Mouse (Mus musculus): ENCODE results near the gene Pdlim7. TPM values are rescaled to one million over a fixed set of nuclear protein-coding genes. Genes with fewer than 3 reads are reported as not detected.

Pdlim7 gene
- 0.24 TPM for polyA plus RNA-seq (2014; fragmentation: Illumina TruSeq; extraction: RNeasy Lipid Tissue Mini Kit (QIAGEN cat#74804); ENCODE audit: low read depth, low replicate concordance)

DNA sequence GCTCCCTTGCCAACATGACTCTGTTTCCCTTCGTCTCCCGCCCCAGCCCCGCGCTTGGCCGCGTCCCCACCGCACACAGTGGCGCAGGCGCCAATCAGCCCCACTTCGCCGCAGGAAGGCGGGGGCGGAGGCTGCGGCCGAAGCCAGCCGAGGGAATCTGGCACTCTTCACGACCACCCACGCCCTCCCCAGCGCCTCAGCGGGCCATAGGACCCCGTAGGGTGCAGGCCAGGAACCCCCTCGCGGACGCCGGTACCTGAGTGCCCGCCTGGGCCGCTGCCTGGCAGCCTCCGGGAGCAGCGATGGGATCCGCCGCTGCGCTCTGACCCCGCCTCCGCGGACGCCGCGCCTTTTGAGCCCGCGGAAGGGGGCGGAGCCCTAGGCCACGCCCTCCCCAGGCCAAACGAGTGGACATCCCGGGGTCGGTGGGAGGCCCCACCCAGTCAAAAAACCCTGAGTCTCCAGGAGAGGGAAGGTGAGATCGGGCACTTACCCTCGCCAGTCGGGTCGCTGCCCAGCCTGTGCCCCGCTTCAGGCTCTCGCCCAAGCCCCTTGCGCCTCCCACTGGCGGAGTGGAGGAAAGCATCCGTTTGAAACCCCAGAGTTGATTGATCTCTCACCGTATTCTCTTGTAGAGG lies at the start of gene Pdlim7:
Pdlim7 (minus strand) TSS at position 566 of the 638 bp plus-strand sequence.

DNA sequence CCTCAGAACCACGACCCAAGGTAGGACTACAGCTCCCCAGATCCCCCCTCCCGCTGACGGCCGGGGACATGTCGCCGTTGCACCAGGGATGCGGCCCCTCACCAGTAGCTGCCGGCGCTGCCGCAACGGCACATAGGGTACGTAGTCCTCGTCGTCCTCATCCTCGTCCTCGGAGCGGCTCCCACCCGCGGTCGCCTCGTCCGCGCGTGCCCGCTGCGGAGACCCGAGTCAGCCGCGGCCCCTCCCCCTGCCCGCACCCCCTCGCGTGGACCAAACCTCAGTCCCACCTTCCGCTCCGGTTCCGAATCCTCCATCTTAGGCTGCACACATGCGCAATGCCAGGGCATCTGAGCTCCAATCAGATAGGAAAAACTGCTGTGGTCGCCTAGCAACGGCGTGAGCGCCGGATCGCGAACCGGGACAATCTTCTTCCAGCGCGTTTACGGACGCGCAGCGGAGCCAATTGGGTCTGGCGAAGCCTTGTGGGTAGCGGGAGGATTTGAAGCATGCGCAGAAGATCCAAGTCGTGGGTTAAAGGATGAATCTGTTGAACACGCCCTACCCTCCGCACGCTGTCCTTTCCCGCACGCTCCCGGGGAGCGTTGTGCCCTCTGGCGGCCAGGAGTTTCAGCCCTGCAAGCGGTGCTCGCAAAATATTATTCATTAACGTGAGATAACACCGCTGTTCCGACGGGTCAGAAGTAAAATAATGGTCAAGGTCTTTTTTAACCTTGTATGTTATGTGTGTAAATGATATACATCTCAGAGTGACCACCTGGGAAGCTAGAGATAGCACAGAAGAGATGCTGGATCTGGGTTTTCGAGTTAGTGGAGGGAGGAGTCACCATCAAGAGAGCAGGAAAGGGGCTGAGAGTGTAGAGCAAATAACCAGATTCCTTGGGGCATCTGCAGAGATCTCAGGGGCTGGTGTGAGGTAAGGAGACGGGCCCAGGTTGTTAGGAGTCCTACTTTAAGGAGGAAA lies 23.0 kb upstream of the Pdlim7 start, which contains the start of gene Ddx41:
Ddx41 (minus strand) TSS at position 465 of the 982 bp plus-strand sequence.

DNA sequence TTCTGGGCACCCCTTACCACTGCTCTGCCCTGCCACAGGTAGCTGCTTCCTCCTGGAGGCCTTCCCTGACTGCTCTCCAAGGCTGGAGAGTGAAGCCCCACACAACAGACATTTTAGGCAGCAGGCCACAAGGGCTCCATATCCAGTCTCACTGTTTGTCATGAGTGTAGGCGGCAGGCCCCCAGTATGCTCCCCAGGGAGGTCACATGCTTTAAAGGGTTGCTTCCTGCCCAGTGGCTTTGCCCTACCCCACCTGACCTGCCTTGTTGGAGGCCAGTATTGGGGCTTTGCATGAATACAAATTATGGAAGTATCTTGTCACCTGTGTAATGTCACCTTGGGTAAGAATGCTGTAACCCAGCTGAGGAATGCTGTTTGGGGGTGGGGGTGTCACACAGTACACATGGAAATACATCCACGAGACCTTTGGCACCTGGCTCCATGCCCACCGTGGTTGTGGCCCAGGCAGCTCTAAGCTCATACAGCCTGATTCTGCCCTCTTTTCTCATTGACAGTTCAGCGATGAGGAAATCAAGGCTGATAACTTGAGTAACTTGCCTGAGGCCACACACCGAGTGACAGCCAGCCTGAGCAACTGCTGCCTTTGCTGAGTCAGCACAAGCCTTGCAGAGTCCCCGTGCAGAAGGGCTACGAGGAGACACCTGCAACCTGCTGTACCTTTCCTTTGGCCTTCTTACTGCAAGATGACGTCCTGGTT lies 15.9 kb upstream of the Pdlim7 start, which contains the start of gene Dok3:
Dok3 (minus strand) TSS at position 99 of the 718 bp plus-strand sequence.

GRCm38 (mm10) chr13:55487578-55488498 lies 25.6 kb downstream of the Pdlim7 start, which contains the start of gene Dbn1:
Dbn1 (minus strand) TSS chr13:55488111.

GRCm38 (mm10) chr13:55464027-55464884 lies 49.2 kb downstream of the Pdlim7 start, which contains the start of gene Prr7:
Prr7 (plus strand) TSS chr13:55464267.

Other genes starting within 250 kb of the Pdlim7 start
- gene Prelid1, start 193.2 kb downstream of the Pdlim7 start, polyA plus RNA-seq (2014; fragmentation: Illumina TruSeq; extraction: RNeasy Lipid Tissue Mini Kit (QIAGEN cat#74804); ENCODE audit: low read depth, low replicate concordance) = 15.5 TPM
- 9.9 TPM for gene Rab24, start 191.7 kb downstream of the Pdlim7 start, polyA plus RNA-seq (2014; fragmentation: Illumina TruSeq; extraction: RNeasy Lipid Tissue Mini Kit (QIAGEN cat#74804); ENCODE audit: low read depth, low replicate concordance)
- gene Mxd3, start 183.9 kb downstream of the Pdlim7 start, polyA plus RNA-seq (2014; fragmentation: Illumina TruSeq; extraction: RNeasy Lipid Tissue Mini Kit (QIAGEN cat#74804); ENCODE audit: low read depth, low replicate concordance) = not detected
- gene Lman2, start 150.9 kb downstream of the Pdlim7 start, polyA plus RNA-seq (2014; fragmentation: Illumina TruSeq; extraction: RNeasy Lipid Tissue Mini Kit (QIAGEN cat#74804); ENCODE audit: low read depth, low replicate concordance) = 38.0 TPM
- gene Rgs14, start 143.9 kb downstream of the Pdlim7 start, polyA plus RNA-seq (2014; fragmentation: Illumina TruSeq; extraction: RNeasy Lipid Tissue Mini Kit (QIAGEN cat#74804); ENCODE audit: low read depth, low replicate concordance) = not detected
- gene Slc34a1, start 115.5 kb downstream of the Pdlim7 start, polyA plus RNA-seq (2014; fragmentation: Illumina TruSeq; extraction: RNeasy Lipid Tissue Mini Kit (QIAGEN cat#74804); ENCODE audit: low read depth, low replicate concordance) = not detected
- gene Pfn3, start 98.4 kb downstream of the Pdlim7 start, polyA plus RNA-seq (2014; fragmentation: Illumina TruSeq; extraction: RNeasy Lipid Tissue Mini Kit (QIAGEN cat#74804); ENCODE audit: low read depth, low replicate concordance) = not detected
- gene F12, start 86.9 kb downstream of the Pdlim7 start, polyA plus RNA-seq (2014; fragmentation: Illumina TruSeq; extraction: RNeasy Lipid Tissue Mini Kit (QIAGEN cat#74804); ENCODE audit: low read depth, low replicate concordance) = 23.3 TPM
- gene Grk6, start 68.6 kb downstream of the Pdlim7 start, polyA plus RNA-seq (2014; fragmentation: Illumina TruSeq; extraction: RNeasy Lipid Tissue Mini Kit (QIAGEN cat#74804); ENCODE audit: low read depth, low replicate concordance) = 2.5 TPM
- not detected for gene Prr7, start 49.4 kb downstream of the Pdlim7 start, polyA plus RNA-seq (2014; fragmentation: Illumina TruSeq; extraction: RNeasy Lipid Tissue Mini Kit (QIAGEN cat#74804); ENCODE audit: low read depth, low replicate concordance)
- 0.26 TPM for gene Dbn1, start 25.6 kb downstream of the Pdlim7 start, polyA plus RNA-seq (2014; fragmentation: Illumina TruSeq; extraction: RNeasy Lipid Tissue Mini Kit (QIAGEN cat#74804); ENCODE audit: low read depth, low replicate concordance)
- gene Dok3, start 15.6 kb upstream of the Pdlim7 start, polyA plus RNA-seq (2014; fragmentation: Illumina TruSeq; extraction: RNeasy Lipid Tissue Mini Kit (QIAGEN cat#74804); ENCODE audit: low read depth, low replicate concordance) = not detected
- gene Ddx41, start 23.0 kb upstream of the Pdlim7 start, polyA plus RNA-seq (2014; fragmentation: Illumina TruSeq; extraction: RNeasy Lipid Tissue Mini Kit (QIAGEN cat#74804); ENCODE audit: low read depth, low replicate concordance) = 2.3 TPM
- 5.9 TPM for gene Fam193b, start 57.4 kb upstream of the Pdlim7 start, polyA plus RNA-seq (2014; fragmentation: Illumina TruSeq; extraction: RNeasy Lipid Tissue Mini Kit (QIAGEN cat#74804); ENCODE audit: low read depth, low replicate concordance)
- gene Tmed9, start 60.1 kb upstream of the Pdlim7 start, polyA plus RNA-seq (2014; fragmentation: Illumina TruSeq; extraction: RNeasy Lipid Tissue Mini Kit (QIAGEN cat#74804); ENCODE audit: low read depth, low replicate concordance) = 29.5 TPM
- gene B4galt7, start 86.2 kb upstream of the Pdlim7 start, polyA plus RNA-seq (2014; fragmentation: Illumina TruSeq; extraction: RNeasy Lipid Tissue Mini Kit (QIAGEN cat#74804); ENCODE audit: low read depth, low replicate concordance) = 1.5 TPM
- gene Caml, start 109.3 kb upstream of the Pdlim7 start, polyA plus RNA-seq (2014; fragmentation: Illumina TruSeq; extraction: RNeasy Lipid Tissue Mini Kit (QIAGEN cat#74804); ENCODE audit: low read depth, low replicate concordance) = 28.3 TPM
- gene Ddx46, start 121.4 kb upstream of the Pdlim7 start, polyA plus RNA-seq (2014; fragmentation: Illumina TruSeq; extraction: RNeasy Lipid Tissue Mini Kit (QIAGEN cat#74804); ENCODE audit: low read depth, low replicate concordance) = 27.6 TPM
- 40.7 TPM for gene B230219D22Rik, start 179.4 kb upstream of the Pdlim7 start, polyA plus RNA-seq (2014; fragmentation: Illumina TruSeq; extraction: RNeasy Lipid Tissue Mini Kit (QIAGEN cat#74804); ENCODE audit: low read depth, low replicate concordance)
- gene Txndc15, start 201.0 kb upstream of the Pdlim7 start, polyA plus RNA-seq (2014; fragmentation: Illumina TruSeq; extraction: RNeasy Lipid Tissue Mini Kit (QIAGEN cat#74804); ENCODE audit: low read depth, low replicate concordance) = 137 TPM
- 25.3 TPM for gene Pcbd2, start 213.7 kb upstream of the Pdlim7 start, polyA plus RNA-seq (2014; fragmentation: Illumina TruSeq; extraction: RNeasy Lipid Tissue Mini Kit (QIAGEN cat#74804); ENCODE audit: low read depth, low replicate concordance)